Mouse (Mus musculus) bone marrow, adult 2 months (tissue): Measurements from ENCODE around the gene Klk1b5.
"Not testable (repeated sequence)": the region's sequence is repeated elsewhere in the genome, so short reads cannot be mapped to it uniquely, and the experiment has no call there.

ENCODE experiments used
- CTCF ChIP-seq: fragments of 200-500 bp; IDR thresholded peaks from 2 replicates; pipeline ENCODE4 v1.5.1; 2011; ENCODE audit warnings: low read length, control low read depth; ENCODE audit not compliant: control insufficient read depth, insufficient read depth
- POLR2A ChIP-seq: fragments of 200-500 bp; IDR thresholded peaks from 2 replicates; pipeline ENCODE4 v1.6.1; 2011; ENCODE audit warnings: low read depth, mild to moderate bottlenecking, control low read depth, low read length, borderline replicate concordance; ENCODE audit not compliant: control insufficient read depth

DNA sequence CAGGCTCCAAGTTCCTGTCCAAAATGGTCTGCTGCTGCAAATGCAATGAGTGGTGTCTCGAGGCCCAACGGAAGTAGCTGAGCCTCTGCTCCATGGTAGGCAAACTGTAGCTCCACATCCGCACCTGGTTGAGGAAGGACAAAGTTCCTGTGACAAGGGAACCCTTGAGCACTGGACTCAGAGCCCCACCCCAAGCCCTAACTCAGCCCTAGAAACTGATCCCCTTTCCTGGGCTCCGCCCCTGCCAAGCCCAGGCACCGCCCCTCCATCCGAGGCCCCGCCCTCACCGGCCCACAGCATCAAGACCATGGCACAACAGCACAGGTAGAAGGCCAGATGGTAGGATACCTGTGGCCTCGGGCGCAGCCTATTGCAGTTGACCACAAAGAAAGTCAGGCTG is 5.9 kb downstream of the Klk1b5 start:
- TF ChIP-seq CTCF, POLR2A: not testable (repeated sequence)
